Mouse (Mus musculus) G1E-ER4 (cell line): ENCODE measurements around the gene Tmem80. TPM values are rescaled to one million over a fixed set of nuclear protein-coding genes. Genes with fewer than 3 reads are reported as not detected.

Experiments
- GATA1 ChIP-seq: IDR thresholded peaks from one replicate; pipeline ENCODE4 v1.8.0; 2012; ENCODE audit warnings: low read length, inconsistent platforms
- polyA plus RNA-seq: library from polyadenylated mRNA; stranded (reverse); fragments of >175 nt; gene quantifications from 2 replicates; pipeline ENCODE4 v1.2.3, GENCODE M21; 2012

Gene Tmem80
- polyA plus RNA-seq, 1 experiment: 9.3 TPM

DNA sequence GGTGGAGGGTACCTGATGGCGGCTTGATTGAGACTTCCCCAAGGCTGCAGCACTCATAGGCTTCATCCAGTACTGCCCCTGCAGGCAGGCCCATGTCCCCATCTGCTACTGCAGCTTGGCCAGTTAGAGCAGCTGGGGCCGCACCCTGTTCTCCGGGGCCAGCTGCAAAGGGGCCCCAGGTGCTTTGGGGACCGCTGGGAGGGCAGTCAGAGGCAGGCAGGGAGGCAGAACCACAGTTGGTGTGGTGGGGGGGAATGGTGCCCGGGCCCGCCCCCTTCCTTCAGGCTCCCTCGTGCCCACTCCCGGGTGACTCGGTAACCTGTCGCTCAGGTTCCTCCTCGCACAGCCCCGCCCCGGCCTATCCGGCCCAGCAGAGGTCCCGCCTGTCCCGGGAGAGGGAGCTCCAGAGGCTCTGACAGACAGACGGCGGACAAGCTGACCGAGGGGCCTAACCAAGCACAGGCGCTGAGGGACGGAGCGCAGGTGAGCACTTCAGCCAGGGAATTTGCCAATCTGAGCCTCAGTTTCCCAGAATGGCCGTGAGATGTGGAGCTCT, 11.1 kb downstream of the Tmem80 start, which contains the start of gene Eps8l2:
Eps8l2 (plus strand) TSS at position 305 of the 556 bp plus-strand sequence.
- no peak for TF ChIP-seq GATA1

- no peak for TF ChIP-seq GATA1
These were observed 11.8 kb downstream of the Tmem80 start for GRCm38 (mm10) chr7:141339215-141339920.

DNA sequence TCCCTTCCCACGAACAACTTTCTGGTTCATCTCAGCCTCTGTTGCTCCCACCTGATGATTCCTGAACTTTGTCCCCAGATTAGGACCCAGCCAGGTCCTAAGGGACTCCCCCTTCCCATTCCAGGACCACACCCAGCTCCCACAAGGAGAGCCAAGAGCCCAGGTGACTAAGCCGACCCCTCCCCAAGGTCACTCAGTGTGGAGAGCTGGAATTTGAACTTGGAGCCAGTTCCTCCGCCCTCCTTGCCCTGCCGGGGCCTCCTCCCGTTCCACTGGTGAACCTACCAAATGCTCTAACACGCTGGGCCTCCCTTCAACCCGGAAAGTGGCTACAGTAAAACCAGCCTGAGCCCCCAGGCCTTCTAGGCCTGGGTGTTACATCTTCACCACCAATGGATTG, 12.5 kb downstream of the Tmem80 start:
- no peak for TF ChIP-seq GATA1

GRCm38 (mm10) chr7:141340476-141340875, 12.9 kb downstream of the Tmem80 start:
- TF ChIP-seq GATA1: no peak

DNA sequence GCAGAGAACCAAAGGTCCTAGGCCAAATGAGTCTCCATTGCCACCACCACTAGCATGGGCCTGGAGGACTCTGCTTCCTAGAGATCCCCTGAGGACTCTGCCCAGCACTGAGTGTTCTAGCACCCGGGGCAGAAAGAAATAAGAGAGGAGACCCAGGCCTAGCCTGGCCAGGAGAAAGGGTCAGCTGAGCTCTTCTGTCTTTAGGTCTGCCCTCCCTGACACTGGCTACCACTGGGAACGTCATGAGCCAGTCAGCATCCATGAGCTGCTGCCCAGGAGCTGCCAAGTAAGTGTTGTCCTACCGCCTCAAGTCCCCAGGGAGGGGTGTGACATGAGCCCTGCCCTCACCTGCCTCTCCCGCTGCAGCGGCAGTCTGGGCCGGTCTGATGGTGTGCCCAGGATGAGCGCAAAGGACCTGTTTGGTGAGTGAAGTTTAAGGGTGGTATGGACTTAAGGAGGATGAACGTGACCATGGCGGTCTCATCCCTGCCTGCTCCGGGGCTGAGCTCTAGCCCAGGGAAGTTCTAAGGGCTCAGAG, 14.2 kb downstream of the Tmem80 start:
- TF ChIP-seq GATA1: no peak

DNA sequence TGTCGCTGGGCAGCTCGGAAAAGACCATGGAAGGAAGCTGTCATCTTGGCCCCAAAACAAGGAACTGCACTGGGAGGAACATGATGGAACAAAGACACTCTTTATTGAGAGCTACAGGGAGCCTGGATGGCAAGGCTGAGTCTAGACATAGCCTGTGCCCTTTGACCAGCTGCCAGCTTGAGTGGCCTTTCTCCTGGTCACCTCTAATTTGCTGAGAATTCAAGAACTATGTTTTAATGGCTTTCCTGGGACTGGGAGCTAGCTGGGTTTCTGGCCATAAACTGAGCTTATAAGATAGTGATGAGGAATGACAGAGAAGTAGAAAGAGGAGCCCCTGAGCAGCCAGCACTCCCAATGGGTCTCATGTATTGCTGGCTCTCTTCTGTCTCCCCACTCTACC, 15.7 kb downstream of the Tmem80 start:
- no peak for TF ChIP-seq GATA1

- no peak for TF ChIP-seq GATA1
These were observed 16.2 kb downstream of the Tmem80 start for GRCm38 (mm10) chr7:141343696-141344095.

DNA sequence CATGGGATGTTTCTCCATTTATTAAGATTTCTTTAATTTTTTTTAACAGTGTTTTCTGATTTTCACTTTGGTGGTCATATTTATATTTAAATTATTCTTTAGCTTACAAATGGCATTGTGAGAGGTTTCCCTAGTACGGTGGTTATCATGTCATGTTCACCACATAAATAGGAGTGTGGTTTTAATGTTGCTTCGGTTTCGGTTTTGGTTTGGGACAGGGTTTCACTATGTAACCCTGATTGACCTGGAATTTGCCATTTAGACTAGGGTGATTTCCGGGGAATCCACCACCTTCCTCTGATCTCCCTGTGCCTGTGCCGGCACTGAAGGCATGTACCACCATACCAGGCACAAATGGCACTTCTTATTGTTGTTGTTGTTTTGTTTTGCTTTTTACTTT, 17.2 kb downstream of the Tmem80 start:
- no peak for TF ChIP-seq GATA1

GRCm38 (mm10) chr7:141351061-141351460, 23.5 kb downstream of the Tmem80 start:
- no peak for TF ChIP-seq GATA1

GRCm38 (mm10) chr7:141355051-141355450, 27.5 kb downstream of the Tmem80 start:
- no peak for TF ChIP-seq GATA1

DNA sequence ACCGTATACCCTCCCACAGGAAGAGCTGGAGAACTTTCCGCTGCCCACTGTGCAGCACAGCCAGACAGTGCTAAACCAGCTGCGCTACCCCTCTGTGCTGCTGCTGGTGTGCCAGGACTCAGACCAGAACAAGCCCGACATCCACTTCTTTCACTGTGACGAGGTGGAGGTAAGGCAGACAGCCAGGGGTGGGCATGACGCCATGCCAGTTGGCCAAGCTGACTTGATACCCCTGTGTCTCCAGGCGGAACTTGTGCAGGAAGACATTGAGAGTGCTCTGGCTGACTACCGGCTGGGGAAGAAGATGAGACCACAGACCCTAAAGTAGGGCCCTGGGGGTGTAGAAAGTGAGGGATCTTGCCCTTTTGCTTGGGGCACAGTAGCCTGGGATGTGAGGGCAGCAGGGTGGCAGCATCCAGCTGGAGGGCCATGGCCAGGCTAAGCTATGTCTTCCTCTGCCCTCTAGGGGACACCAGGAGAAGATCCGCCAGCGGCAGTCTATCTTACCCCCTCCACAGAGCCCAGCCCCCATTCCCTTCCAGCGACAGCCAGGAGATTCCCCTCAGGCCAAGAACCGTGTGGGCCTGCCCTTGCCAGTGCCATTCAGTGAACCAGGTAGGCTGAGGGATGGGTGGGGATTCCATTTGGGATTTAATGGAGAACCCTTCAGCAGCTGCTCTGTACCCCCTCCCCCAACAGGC, 28.2 kb downstream of the Tmem80 start:
- no peak for TF ChIP-seq GATA1

GRCm38 (mm10) chr7:141356971-141357370, 29.4 kb downstream of the Tmem80 start:
- no peak for TF ChIP-seq GATA1

- TF ChIP-seq GATA1: no peak
These were observed 34.0 kb downstream of the Tmem80 start for GRCm38 (mm10) chr7:141361510-141361909.

- TF ChIP-seq GATA1: no peak
These were observed 35.7 kb downstream of the Tmem80 start for GRCm38 (mm10) chr7:141363106-141363751.

DNA sequence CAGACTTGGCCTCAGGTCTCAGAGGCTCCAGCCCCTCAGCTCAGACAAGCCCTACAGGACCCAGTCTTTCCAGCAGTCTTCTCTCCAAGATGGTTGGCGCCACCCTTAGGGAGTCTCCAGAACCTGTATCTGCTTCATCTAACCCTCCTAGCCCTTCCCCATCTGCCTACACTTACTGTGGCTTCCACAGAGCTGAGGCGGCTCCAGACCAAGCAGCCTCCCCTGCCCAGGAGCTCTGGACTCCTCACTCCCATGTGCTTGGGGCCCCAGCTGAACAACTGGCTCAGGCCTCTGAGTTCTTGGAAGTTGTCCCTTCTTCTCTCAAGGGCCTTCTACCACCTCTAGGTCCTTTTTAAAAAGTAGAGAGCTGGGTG, 36.2 kb downstream of the Tmem80 start:
- TF ChIP-seq GATA1: no peak
